Mouse (Mus musculus) limb, embryonic 10.5 days (tissue): ENCODE data around the gene Oscar. TPM values are rescaled to one million over a fixed set of nuclear protein-coding genes. Genes with fewer than 3 reads are reported as not detected.

Experiments
- DNase-seq: peaks from one replicate; pipeline ENCODE4 v3.0.0-alpha.2; 2017; ENCODE audit warnings: low spot score
- H3K27ac ChIP-seq: fragments of 300-500 bp; sonication (generic); 2 replicates; pipeline ENCODE4 v1.5.1; 2016; ENCODE audit warnings: mild to moderate bottlenecking
- H3K27me3 ChIP-seq: fragments of 300-500 bp; sonication (generic); 2 replicates; pipeline ENCODE4 v1.6.1; 2016; ENCODE audit warnings: low read depth, mild to moderate bottlenecking; ENCODE audit not compliant: poor library complexity, severe bottlenecking
- H3K36me3 ChIP-seq: fragments of 300-500 bp; sonication (generic); 2 replicates; pipeline ENCODE4 v1.6.1; 2016; ENCODE audit warnings: mild to moderate bottlenecking, moderate library complexity
- H3K4me1 ChIP-seq: fragments of 300-500 bp; sonication (generic); 2 replicates; pipeline ENCODE4 v1.6.1; 2016
- H3K4me3 ChIP-seq: fragments of 300-500 bp; sonication (generic); 2 replicates; pipeline ENCODE4 v1.5.1; 2016; ENCODE audit warnings: mild to moderate bottlenecking, moderate library complexity
- H3K9me3 ChIP-seq: fragments of 300-500 bp; sonication (generic); replicated peaks from 2 replicates; pipeline ENCODE4 v1.6.1; 2016; ENCODE audit warnings: mild to moderate bottlenecking
- WGBS: fragments of 180-500 bp; shearing (Covaris S2); methylation state at CpG from one replicate; pipeline ENCODE4 v1.1.7; 2016; 5-methylcytosine and 5-hydroxymethylcytosine counted together
- polyA plus RNA-seq: library from polyadenylated mRNA; unstranded; fragments of >200 nt; fragmentation: Nextera tagmentation; extraction: Ambion mirVana; gene quantifications from 2 replicates; pipeline ENCODE4 v1.2.1, GENCODE M21; 2016

The Oscar gene
- polyA plus RNA-seq: not detected in 2 replicates

DNA sequence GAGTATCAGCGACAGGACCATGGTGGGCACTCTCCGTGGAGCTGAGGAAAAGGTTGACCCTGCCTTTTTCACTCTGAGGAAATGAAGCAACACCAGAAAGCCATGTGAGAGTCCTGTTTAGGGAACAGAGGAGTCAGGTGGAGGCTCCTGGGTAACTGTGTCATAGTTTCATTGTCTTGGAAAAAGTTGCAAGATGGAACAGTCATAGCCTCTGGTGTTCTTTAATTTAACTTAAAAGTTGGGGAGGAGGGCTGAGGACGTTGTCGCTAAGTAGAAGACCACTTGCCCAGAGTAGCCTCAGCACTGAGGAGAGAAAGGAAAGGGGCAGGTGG lies at the start of gene Oscar:
Gene Oscar, minus strand, starts transcription at position 101 of the 332 bp plus-strand sequence.
- no peak for DNase-seq
- peak within 1 kb of the TSS; percentile 81 for H3K4me3 ChIP-seq
- no peak within 1 kb of the TSS for H3K27ac ChIP-seq
- H3K27me3 ChIP-seq: no peaks in the 10 kb centered on the region
- H3K4me1 ChIP-seq: peaks cover 7% of the 10 kb centered on the region
- WGBS: 83% methylated on average over 4 of the region's 4 CpGs
- H3K36me3 ChIP-seq: peaks cover 25% of the 10 kb centered on the region
- H3K9me3 ChIP-seq: no peaks in the 10 kb centered on the region

DNA sequence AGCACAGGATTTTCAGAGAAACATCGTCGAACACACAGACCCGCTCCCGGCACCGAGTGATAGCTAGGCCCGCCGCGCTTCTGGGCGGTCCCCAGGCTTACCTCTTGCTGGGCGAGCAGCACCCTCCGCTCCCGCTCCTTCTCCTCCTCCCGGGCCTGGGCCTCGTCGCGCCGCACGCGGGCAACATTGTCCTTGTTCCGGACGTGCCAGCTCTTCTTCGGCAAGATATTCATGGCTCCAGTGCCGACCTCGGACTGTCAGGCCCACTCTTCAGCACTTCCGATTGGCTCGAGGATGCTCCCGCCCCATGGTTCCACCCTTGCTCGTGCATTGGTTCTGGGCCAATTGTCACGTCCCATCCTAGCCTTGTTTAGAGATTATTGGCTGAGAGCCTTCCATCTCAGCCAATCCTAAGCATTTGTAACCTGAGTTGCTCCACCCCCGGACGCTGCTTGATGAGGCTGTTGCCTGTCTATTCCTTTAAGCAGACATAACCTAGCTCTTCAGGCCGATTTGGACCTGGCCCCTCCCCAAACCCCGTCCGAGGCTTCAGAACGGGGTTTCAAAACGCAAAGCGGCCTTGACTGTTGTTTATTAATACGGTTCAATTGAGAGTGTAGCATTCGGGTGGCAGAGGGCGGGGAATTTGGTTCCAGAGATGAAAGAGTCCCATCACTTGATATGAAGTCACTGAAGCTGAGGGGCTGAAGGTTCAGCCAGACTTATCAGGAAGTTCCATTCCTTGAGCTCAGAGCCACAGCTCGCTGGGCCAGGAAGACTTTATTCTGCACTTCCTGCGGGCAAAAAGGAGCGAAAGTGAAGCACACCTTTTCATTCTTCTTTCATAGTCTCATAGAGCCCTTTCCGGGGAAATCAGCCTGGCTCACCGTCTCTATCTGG lies 49.5 kb upstream of the Oscar start, which contains the start of gene Leng1:
Gene Leng1, minus strand, starts transcription at position 626 of the 900 bp plus-strand sequence.
- H3K9me3 ChIP-seq: no peaks in the 10 kb centered on the region
- no peaks in the 10 kb centered on the region for H3K27me3 ChIP-seq
- H3K4me1 ChIP-seq: peaks cover 24% of the 10 kb centered on the region
- H3K27ac ChIP-seq: peak within 1 kb of the TSS; percentile 82
- peak; percentile 87 for DNase-seq
- 4% methylated on average over 45 of the region's 45 CpGs for WGBS
- H3K36me3 ChIP-seq: peaks cover 31% of the 10 kb centered on the region
- H3K4me3 ChIP-seq: peak within 1 kb of the TSS; percentile 69

- peaks cover 24% of the 10 kb centered on the region for H3K4me1 ChIP-seq
- H3K27ac ChIP-seq: peak overlapping the region; percentile 82
- H3K27me3 ChIP-seq: no peaks in the 10 kb centered on the region
- H3K36me3 ChIP-seq: peaks cover 39% of the 10 kb centered on the region
- H3K9me3 ChIP-seq: no peaks in the 10 kb centered on the region
- peak; percentile 37 for DNase-seq
- peak overlapping the region; percentile 69 for H3K4me3 ChIP-seq
- 36% methylated on average over 15 of the region's 15 CpGs for WGBS
These were observed 48.7 kb upstream of the Oscar start for GRCm38 (mm10) chr7:3664524-3665214.

DNA sequence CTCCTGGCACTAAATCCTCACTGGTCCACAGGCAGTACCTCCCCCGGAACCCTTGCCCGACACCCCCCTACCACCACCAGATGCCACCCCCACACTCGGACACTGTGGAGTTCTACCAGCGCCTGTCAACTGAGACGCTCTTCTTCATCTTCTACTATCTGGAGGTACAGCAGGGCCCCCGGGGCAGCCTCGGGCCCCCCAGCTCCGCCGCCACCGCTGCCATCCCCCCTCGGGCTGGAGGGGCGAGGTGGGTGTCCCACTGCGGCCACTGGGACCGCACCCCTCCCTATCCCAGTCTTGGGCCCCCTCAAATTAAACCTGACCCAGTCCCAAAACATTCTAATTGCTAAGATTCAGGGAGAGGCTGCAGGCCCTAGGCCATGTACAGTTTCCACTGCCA lies 42.6 kb upstream of the Oscar start:
- no peaks in the 10 kb centered on the region for H3K4me1 ChIP-seq
- no peak overlapping the region for H3K27ac ChIP-seq
- WGBS: 97% methylated on average over 14 of the region's 14 CpGs
- no peak for DNase-seq
- no peaks in the 10 kb centered on the region for H3K27me3 ChIP-seq
- no peaks in the 10 kb centered on the region for H3K9me3 ChIP-seq
- peaks cover 99% of the 10 kb centered on the region for H3K36me3 ChIP-seq
- H3K4me3 ChIP-seq: no peak overlapping the region

DNA sequence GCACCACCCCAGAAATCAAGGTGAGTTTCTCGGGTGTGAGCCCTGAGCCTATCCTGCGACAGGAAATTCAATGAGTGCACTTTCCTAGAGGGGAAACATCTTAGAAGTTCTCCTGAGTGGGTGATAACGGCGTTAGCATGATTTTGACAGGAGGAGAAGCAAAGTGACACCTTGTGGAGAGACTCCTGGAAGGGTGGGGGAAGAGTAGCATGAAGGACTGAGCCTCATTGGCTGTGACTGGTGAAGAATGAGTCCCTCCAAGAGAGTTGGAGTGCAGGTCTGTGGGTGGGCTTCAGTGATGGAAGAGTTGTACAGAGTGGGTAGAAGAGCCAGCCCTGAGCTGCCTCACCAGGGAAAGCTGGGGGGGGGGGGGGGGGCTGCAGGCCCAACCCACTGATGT lies 41.0 kb upstream of the Oscar start:
- H3K4me1 ChIP-seq: no peaks in the 10 kb centered on the region
- 91% methylated on average over 4 of the region's 4 CpGs for WGBS
- no peak overlapping the region for H3K4me3 ChIP-seq
- no peak for DNase-seq
- peaks cover 100% of the 10 kb centered on the region for H3K36me3 ChIP-seq
- no peak overlapping the region for H3K27ac ChIP-seq
- no peaks in the 10 kb centered on the region for H3K9me3 ChIP-seq
- H3K27me3 ChIP-seq: no peaks in the 10 kb centered on the region

DNA sequence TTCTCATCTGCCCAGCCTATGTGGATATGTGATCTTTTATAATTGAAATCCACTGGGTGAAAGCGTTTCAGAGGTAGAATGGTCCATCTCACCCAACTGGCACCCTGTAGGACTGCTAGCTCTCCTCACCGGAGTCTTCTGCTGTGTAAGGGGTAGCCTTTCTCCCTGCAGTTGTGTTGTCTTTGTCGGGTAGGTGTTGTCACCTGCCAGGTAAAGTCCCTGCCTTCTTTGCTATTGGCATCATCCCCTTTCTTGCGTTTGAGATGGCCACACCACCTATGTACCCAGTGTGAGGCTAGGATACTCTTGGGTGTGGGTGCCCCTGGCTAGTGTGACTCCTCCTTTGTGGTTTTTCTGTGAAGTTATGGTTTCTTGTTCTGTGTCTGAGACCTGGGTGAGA lies 30.7 kb upstream of the Oscar start:
- Histone ChIP-seq H3K27me3 (no peaks in the 10 kb centered on the region), H3K4me1 (peaks cover 32% of the 10 kb centered on the region), H3K36me3 (peaks cover 55% of the 10 kb centered on the region), H3K9me3 (no peaks in the 10 kb centered on the region), H3K27ac (peak overlapping the region; percentile 98), H3K4me3 (peak overlapping the region; percentile 99)
- DNase-seq: no peak
- WGBS: 74% methylated on average over 4 of the region's 4 CpGs

DNA sequence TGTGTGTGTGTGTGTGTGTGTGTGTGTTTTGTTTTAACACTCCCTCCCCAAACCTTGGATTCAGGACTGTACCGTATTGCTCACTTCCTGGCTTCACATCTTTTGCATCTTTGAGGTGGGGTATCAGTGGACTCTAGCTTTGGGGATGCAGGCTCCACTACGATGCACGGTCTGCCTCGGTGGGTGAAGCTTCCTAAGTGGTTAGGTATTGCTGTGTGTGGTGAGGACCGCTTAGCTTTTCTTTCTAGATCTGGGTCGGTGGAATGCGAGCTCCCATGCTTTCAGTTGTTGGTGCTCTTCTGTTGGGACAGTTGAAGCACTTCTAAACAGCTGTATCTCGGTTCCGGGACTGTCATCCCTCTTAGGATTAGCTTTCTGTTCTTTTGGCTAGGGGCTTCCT lies 30.2 kb upstream of the Oscar start:
- DNase-seq: peak; percentile 35
- 30% methylated on average over 9 of the region's 9 CpGs for WGBS
- H3K36me3 ChIP-seq: peaks cover 55% of the 10 kb centered on the region
- peak overlapping the region; percentile 98 for H3K27ac ChIP-seq
- H3K4me3 ChIP-seq: peak overlapping the region; percentile 99
- no peaks in the 10 kb centered on the region for H3K9me3 ChIP-seq
- no peaks in the 10 kb centered on the region for H3K27me3 ChIP-seq
- H3K4me1 ChIP-seq: peaks cover 32% of the 10 kb centered on the region

DNA sequence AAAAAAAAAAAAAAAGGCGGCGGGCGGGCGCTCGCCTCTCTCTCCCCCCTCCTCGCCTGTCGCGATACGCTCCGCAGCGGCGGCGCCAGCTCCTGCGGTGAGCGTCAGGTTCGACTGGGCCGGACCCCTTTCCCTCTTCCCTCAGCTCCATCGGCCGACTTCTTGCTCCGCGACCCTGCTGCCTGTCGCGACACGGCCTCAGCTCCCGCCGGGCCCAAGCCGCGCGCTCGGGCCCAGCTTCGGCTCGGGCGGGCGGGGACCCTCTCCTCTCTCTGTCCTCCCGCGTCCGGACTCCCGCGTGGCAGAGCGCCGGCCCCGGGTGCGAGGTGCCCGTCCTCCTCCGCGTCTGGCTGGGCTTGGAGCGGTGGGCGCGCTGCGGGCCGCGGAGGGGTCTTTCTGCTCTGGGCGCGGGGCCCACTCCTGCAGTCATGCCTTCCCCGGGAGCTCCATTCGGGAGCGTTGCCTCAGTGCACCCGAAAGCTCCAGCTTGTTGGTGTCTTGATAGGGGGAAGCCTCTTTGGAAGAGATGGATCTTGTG lies 29.6 kb upstream of the Oscar start:
- H3K4me3 ChIP-seq: peak overlapping the region; percentile 99
- DNase-seq: peak; percentile 53
- peaks cover 32% of the 10 kb centered on the region for H3K4me1 ChIP-seq
- no peaks in the 10 kb centered on the region for H3K27me3 ChIP-seq
- H3K27ac ChIP-seq: peak overlapping the region; percentile 98
- WGBS: under 1% methylated on average over 53 of the region's 58 CpGs
- peaks cover 55% of the 10 kb centered on the region for H3K36me3 ChIP-seq
- no peaks in the 10 kb centered on the region for H3K9me3 ChIP-seq

GRCm38 (mm10) chr7:3644672-3645487 lies 28.9 kb upstream of the Oscar start, which contains the start of gene Cnot3:
Gene Cnot3 (plus strand): TSS chr7:3645268.
- H3K4me1 ChIP-seq: peaks cover 32% of the 10 kb centered on the region
- no peaks in the 10 kb centered on the region for H3K27me3 ChIP-seq
- H3K36me3 ChIP-seq: peaks cover 55% of the 10 kb centered on the region
- peak within 1 kb of the TSS; percentile 99 for H3K4me3 ChIP-seq
- peak within 1 kb of the TSS; percentile 98 for H3K27ac ChIP-seq
- H3K9me3 ChIP-seq: no peaks in the 10 kb centered on the region
- under 1% methylated on average over 58 of the region's 58 CpGs for WGBS
- peak; percentile 93 for DNase-seq

- Histone ChIP-seq H3K36me3 (peaks cover 56% of the 10 kb centered on the region), H3K27ac (0 out of 2 replicates have a peak overlapping the region, but pooled peaks have one; percentile 98)
- 1% methylated on average over 11 of the region's 11 CpGs for WGBS
These were observed 28.4 kb upstream of the Oscar start for GRCm38 (mm10) chr7:3644348-3644671.

DNA sequence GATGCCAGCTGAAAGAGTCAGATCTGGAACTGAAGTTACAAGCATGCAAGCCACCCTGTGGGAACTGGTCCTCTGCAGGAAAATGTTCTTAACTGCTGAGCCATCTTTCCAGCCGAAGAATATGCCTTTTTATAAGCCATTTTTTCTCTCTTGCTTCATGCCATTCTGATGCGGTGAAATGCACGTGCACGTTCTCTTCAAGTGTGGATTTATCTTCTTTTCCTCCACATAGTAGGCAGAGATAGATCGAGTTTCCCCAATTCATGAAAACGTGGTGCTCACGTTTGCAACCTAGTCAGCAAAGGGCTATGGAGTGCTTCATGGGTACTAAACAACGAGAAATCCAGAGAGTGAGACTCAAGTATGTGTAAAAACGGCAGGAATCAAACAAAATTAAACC lies 27.9 kb upstream of the Oscar start:
- DNase-seq: no peak
- Histone ChIP-seq H3K4me1 (peaks cover 32% of the 10 kb centered on the region), H3K27ac (no peak overlapping the region), H3K36me3 (peaks cover 57% of the 10 kb centered on the region), H3K4me3 (peak overlapping the region; percentile 99), H3K9me3 (no peaks in the 10 kb centered on the region), H3K27me3 (no peaks in the 10 kb centered on the region)
- 29% methylated on average over 9 of the region's 9 CpGs for WGBS

More at GRCm38 (mm10) chr7:3644348-3644671, 28.4 kb upstream of the Oscar start:
- no peaks in the 10 kb centered on the region for H3K27me3 ChIP-seq
- peak overlapping the region; percentile 99 for H3K4me3 ChIP-seq
- peak; percentile 40 for DNase-seq
- no peaks in the 10 kb centered on the region for H3K9me3 ChIP-seq
- H3K4me1 ChIP-seq: peaks cover 32% of the 10 kb centered on the region

DNA sequence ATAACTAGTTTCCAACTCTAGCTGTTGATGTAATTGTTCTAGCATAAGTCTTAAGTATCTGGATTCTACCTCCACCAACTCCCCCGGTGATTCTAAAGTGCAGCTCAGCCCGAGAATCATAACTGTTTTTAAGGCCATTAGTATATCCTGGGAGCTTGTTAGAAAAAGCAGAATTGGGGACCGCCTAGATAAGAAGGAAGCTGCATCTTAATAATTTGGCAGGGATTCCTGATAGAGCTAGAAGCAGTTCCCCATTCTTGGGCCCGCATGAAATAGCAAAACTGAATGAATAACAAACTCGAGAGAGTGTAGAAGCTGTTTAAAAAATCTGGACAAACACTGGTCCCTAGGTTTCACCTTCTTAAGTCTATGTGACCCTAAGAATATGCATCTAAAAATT lies 27.5 kb upstream of the Oscar start:
- peak overlapping the region; percentile 99; the same call in 1 of the 2 replicates for H3K4me3 ChIP-seq
- peaks cover 30% of the 10 kb centered on the region for H3K4me1 ChIP-seq
- DNase-seq: no peak
- no peaks in the 10 kb centered on the region for H3K27me3 ChIP-seq
- no peaks in the 10 kb centered on the region for H3K9me3 ChIP-seq
- peaks cover 57% of the 10 kb centered on the region for H3K36me3 ChIP-seq
- H3K27ac ChIP-seq: no peak overlapping the region
- 77% methylated on average over 5 of the region's 5 CpGs for WGBS
